ENCODE assay signal across 29 mouse cellular contexts in the genomic region with DNA sequence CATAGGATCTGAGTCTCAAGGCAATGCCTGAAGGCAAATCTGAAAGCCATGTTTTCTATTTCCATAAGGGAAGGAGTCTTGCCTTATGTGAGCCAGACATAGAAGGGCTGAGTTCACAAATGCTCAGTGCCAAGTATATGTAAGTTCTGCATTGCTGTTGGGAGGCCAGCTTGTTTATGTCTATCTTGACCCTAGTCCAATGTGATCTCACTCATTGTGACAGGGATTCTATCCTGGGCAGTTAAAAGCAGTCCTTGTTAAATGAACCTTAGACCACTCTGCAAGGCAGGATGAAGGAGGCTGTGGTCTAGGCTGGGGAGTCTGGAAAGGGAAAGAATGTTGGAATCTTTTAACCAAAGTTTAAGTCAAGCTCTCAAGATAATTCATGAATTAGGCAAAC. TPM values are rescaled to one million over a fixed set of nuclear protein-coding genes. Genes with fewer than 3 reads are reported as not detected.
DNase-seq lines count a peak whose midpoint lies in the region; ATAC-seq and TF ChIP-seq lines count a peak whose summit lies in the region.
"Had no signal": no experiment of that assay in that cellular context is flagged by ENCODE, and none has a peak within 500 bp of the region (broad histone marks: within the 10 kb centered on the region; RNA-seq: fewer than 3 reads in every experiment).

No protein-coding gene starts in this region.

- TF ChIP-seq CTCF in kidney, postnatal 0 days (IDR thresholded peaks at IDR 0.05; ENCODE audit: low read depth) = no peak

- peak; percentile 54; the same call in 1 of the 2 replicates for ATAC-seq in kidney, postnatal 0 days (replicated peaks; ENCODE audit: low FRiP score, low read depth)
- ATAC-seq in lung, embryonic 16.5 days (ENCODE audit: low read depth) = peak; percentile 51; the same call in 1 of the 2 replicates
- ATAC-seq in embryonic facial prominence, embryonic 14.5 days (ENCODE audit: low read depth) = peak; percentile 12; the same call in 1 of the 2 replicates
- ATAC-seq in monocyte, adult 5-6 weeks (replicated peaks; ENCODE audit: insufficient number of reproducible peaks, low FRiP score, low TSS enrichment, poor library complexity, severe bottlenecking) = no peak
- ATAC-seq: forebrain, embryonic 13.5 days; forebrain, embryonic 16.5 days; hindbrain, postnatal 0 days; Patski had no signal

- no peaks in the 10 kb centered on the region for H3K4me1 ChIP-seq in kidney, postnatal 0 days (replicated peaks; ENCODE audit: insufficient read depth, low read length)
- H3K4me1 ChIP-seq in lung, embryonic 16.5 days (replicated peaks; ENCODE audit: control insufficient read depth, insufficient read depth, low read length) = no peaks in the 10 kb centered on the region
- no peaks in the 10 kb centered on the region for H3K4me1 ChIP-seq in embryonic facial prominence, embryonic 14.5 days (ENCODE audit: control insufficient read depth, insufficient read depth, low read length)
- H3K4me1 ChIP-seq: embryonic facial prominence, embryonic 12.5 days; forebrain, embryonic 10.5 days; forebrain, embryonic 13.5 days; heart, embryonic 10.5 days; heart, embryonic 13.5 days had no signal

- no peak overlapping the region for H3K4me2 ChIP-seq in kidney, postnatal 0 days (ENCODE audit: low read length)
- no peak overlapping the region for H3K4me2 ChIP-seq in lung, embryonic 16.5 days (ENCODE audit: low read depth, low read length)
- no peak overlapping the region for H3K4me2 ChIP-seq in embryonic facial prominence, embryonic 14.5 days (ENCODE audit: low read depth, low read length)
- H3K4me2 ChIP-seq: embryonic facial prominence, embryonic 12.5 days; forebrain, embryonic 13.5 days; heart, embryonic 13.5 days; hindbrain, embryonic 14.5 days had no signal

- H3K9ac ChIP-seq in kidney, postnatal 0 days (ENCODE audit: low read depth, low read length) = no peak overlapping the region
- no peak overlapping the region for H3K9ac ChIP-seq in lung, embryonic 16.5 days (ENCODE audit: low read length)
- no peak overlapping the region for H3K9ac ChIP-seq in embryonic facial prominence, embryonic 14.5 days (ENCODE audit: low read depth, low read length)
- H3K9ac ChIP-seq: embryonic facial prominence, embryonic 12.5 days; forebrain, embryonic 13.5 days; heart, embryonic 13.5 days; hindbrain, embryonic 14.5 days had no signal

- H3K4me3 ChIP-seq in kidney, postnatal 0 days (replicated peaks; ENCODE audit: low read depth, low read length) = no peak overlapping the region
- H3K4me3 ChIP-seq in lung, embryonic 16.5 days (ENCODE audit: low read length) = no peak overlapping the region
- H3K4me3 ChIP-seq in embryonic facial prominence, embryonic 14.5 days (ENCODE audit: low read depth, low read length) = no peak overlapping the region
- H3K4me3 ChIP-seq: embryonic facial prominence, embryonic 12.5 days; forebrain, embryonic 10.5 days; forebrain, embryonic 13.5 days; heart, embryonic 10.5 days; heart, embryonic 13.5 days had no signal

- no peaks in the 10 kb centered on the region for H3K36me3 ChIP-seq in kidney, postnatal 0 days (ENCODE audit: insufficient read depth, low read length)
- H3K36me3 ChIP-seq in lung, embryonic 16.5 days (ENCODE audit: control insufficient read depth, insufficient read depth, low read length) = no peaks in the 10 kb centered on the region
- H3K36me3 ChIP-seq in embryonic facial prominence, embryonic 14.5 days (ENCODE audit: control insufficient read depth, insufficient read depth, low read length) = no peaks in the 10 kb centered on the region
- H3K36me3 ChIP-seq: embryonic facial prominence, embryonic 12.5 days; forebrain, embryonic 10.5 days; G1E; heart, embryonic 10.5 days; heart, embryonic 13.5 days had no signal

- H3K27me3 ChIP-seq in kidney, postnatal 0 days (ENCODE audit: insufficient read depth, low read length) = no peaks in the 10 kb centered on the region
- H3K27me3 ChIP-seq in lung, embryonic 16.5 days (ENCODE audit: control insufficient read depth, insufficient read depth, low read depth, low read length) = no peaks in the 10 kb centered on the region
- H3K27me3 ChIP-seq in embryonic facial prominence, embryonic 14.5 days (replicated peaks; ENCODE audit: control insufficient read depth, insufficient read depth, low read length) = no peaks in the 10 kb centered on the region
- H3K27me3 ChIP-seq: CH12.LX; embryonic facial prominence, embryonic 12.5 days; forebrain, embryonic 13.5 days; heart, embryonic 13.5 days; Patski had no signal

- DNase-seq in heart, adult 11 months = peak; percentile 28
- DNase-seq in heart, adult 8-10 months (ENCODE audit: low spot score) = no peak
- DNase-seq in kidney, postnatal 0 days (ENCODE audit: low spot score) = peak; percentile 21
- DNase-seq in kidney, adult 18-20 months = no peak
- no peak for DNase-seq in lung, postnatal 36 days
- DNase-seq in embryonic facial prominence, embryonic 14.5 days (ENCODE audit: low spot score) = peak; percentile 60
- DNase-seq: adrenal gland, postnatal 10 days; adrenal gland, postnatal 36 days; B cell, adult 2 months; cerebellum, adult 18-20 months; cerebellum, adult 9-10 months; cerebellum, postnatal 14 days; gastrocnemius, postnatal 10 days; heart, adult 18-20 months; heart, postnatal 14 days; heart, postnatal 4 days had no signal

- no peak overlapping the region for H3K27ac ChIP-seq in kidney, postnatal 0 days
- H3K27ac ChIP-seq in lung, embryonic 16.5 days (ENCODE audit: low read length) = no peak overlapping the region
- H3K27ac ChIP-seq in embryonic facial prominence, embryonic 14.5 days (replicated peaks; ENCODE audit: low read depth, low read length) = no peak overlapping the region; the same call in 1 of the 2 replicates
- H3K27ac ChIP-seq: embryonic facial prominence, embryonic 12.5 days; forebrain, embryonic 10.5 days; forebrain, embryonic 13.5 days; heart, embryonic 10.5 days; heart, embryonic 13.5 days; hindbrain, embryonic 14.5 days; hindbrain, postnatal 0 days had no signal

- no peaks in the 10 kb centered on the region for H3K9me3 ChIP-seq in kidney, postnatal 0 days (replicated peaks; ENCODE audit: low read length)
- no peaks in the 10 kb centered on the region for H3K9me3 ChIP-seq in lung, embryonic 16.5 days (ENCODE audit: control insufficient read depth, low read length)
- no peaks in the 10 kb centered on the region for H3K9me3 ChIP-seq in embryonic facial prominence, embryonic 14.5 days (ENCODE audit: control insufficient read depth, low read length)
- H3K9me3 ChIP-seq: embryonic facial prominence, embryonic 12.5 days; forebrain, embryonic 10.5 days; forebrain, embryonic 13.5 days; G1E; heart, embryonic 10.5 days; heart, embryonic 13.5 days had no signal

RNA-seq across cellular contexts. Expression of gene Fibin, which starts 45.8 kb away (rescaled TPM):
- 1 to 10 TPM; 3.6 to 7.7 (median 5.9) TPM for total RNA-seq in heart, adult 8-10 months (2022)
- polyA plus RNA-seq in kidney, postnatal 0 days (2015; fragmentation: Nextera tagmentation; extraction: Ambion mirVana) = 33.7 and 37.0 TPM in 2 replicates
- polyA plus RNA-seq in lung, embryonic 16.5 days (2015; fragmentation: Nextera tagmentation; extraction: Ambion mirVana) = 61.2 and 65.2 TPM in 2 replicates
- 119 and 142 TPM in 2 replicates for polyA plus RNA-seq in embryonic facial prominence, embryonic 14.5 days (2014; fragmentation: Nextera tagmentation; extraction: Ambion mirVana)
- total RNA-seq in monocyte, adult 5-6 weeks (2017) = not detected in 3 replicates
- total RNA-seq: CH12.LX, G1E had no signal
- polyA plus RNA-seq: G1E, Patski had no signal

Comparison
In these comparisons a context has a peak if more than half of its experiments do, and no peak if none do; other contexts are left out.
1. DNase-seq: peak in heart, adult 11 months (single experiment), kidney, postnatal 0 days (single experiment) and embryonic facial prominence, embryonic 14.5 days (single experiment); none in heart, adult 8-10 months (single experiment), kidney, adult 18-20 months (single experiment) and lung, postnatal 36 days (single experiment).